Mouse (Mus musculus) MN1 (cell line): ENCODE results near the gene 2010300C02Rik.

Experiments
- DNase-seq: peaks from one replicate; pipeline ENCODE4 v3.0.0-alpha.2; 2016; ENCODE audit warnings: low spot score

2010300C02Rik gene

GRCm38 (mm10) chr1:37667386-37667785 is 52.5 kb downstream of the 2010300C02Rik start:
- DNase-seq = no peak

- no peak for DNase-seq
These were observed 53.3 kb downstream of the 2010300C02Rik start for GRCm38 (mm10) chr1:37666587-37666986.

- DNase-seq = no peak
These were observed 54.2 kb downstream of the 2010300C02Rik start for GRCm38 (mm10) chr1:37665539-37666323.

GRCm38 (mm10) chr1:37664496-37664895 is 55.4 kb downstream of the 2010300C02Rik start:
- no peak for DNase-seq

DNA sequence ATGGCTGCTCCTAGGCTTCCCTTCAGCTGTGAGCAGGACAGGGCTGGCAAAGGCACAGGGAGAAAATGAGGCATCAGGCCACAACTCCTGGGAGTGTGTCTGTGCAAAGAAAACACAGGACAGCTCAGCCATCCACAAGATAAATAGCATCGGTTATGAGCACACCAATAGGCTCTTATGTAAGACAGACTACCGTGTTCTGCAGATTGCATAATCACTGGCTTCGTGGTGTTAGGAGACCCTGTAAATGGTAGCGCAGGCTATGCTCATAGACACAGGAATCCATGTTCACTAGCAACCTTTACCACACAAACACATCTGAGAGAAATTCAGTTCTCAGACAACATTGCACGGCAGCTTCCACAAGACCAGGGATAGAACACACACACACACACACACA is 56.3 kb downstream of the 2010300C02Rik start:
- no peak for DNase-seq

DNA sequence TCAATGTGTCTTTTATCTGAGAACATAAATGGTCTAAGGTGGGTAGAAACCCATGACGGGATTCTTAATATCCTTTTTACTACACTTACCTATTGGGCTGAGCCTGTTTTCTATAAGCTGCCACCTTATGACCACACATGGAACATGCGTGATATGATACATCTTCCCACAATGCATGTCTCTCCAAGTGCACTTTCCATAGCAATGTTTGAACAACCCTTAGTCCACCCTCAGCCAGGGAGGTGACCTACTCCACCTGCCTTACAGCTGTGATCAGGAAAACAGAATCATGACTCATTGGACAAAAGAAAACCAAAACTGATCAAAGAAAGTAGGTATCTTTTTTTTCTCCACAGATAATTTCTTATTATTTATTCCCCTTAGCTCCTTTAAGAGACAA is 63.9 kb downstream of the 2010300C02Rik start:
- DNase-seq = no peak

- DNase-seq = no peak
These were observed 65.9 kb downstream of the 2010300C02Rik start for GRCm38 (mm10) chr1:37653992-37654391.

GRCm38 (mm10) chr1:37647066-37647465 is 72.8 kb downstream of the 2010300C02Rik start:
- no peak for DNase-seq

DNA sequence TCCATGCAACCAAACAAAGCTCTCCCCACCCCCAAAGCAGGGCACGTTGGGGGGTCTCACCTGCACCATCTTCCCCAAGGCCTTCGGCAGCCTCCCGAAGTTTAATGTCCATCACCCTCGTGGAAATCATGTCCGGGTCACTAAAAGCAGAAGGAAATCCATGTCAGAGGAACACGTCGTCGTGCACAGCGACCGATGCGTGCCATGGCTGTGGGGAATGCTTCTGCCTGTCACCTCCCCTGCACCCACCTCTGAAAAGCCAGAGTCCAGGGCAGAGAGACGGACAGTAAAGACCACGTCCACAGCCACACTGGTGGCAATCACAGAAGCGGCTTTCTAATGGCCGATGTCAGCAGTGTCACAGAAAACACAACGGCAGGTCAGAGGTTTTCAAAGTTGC is 75.4 kb downstream of the 2010300C02Rik start:
- DNase-seq = no peak

- DNase-seq = no peak
These were observed 76.0 kb downstream of the 2010300C02Rik start for GRCm38 (mm10) chr1:37643794-37644365.

GRCm38 (mm10) chr1:37641361-37641760 is 78.5 kb downstream of the 2010300C02Rik start:
- no peak for DNase-seq

GRCm38 (mm10) chr1:37639101-37639500 is 80.8 kb downstream of the 2010300C02Rik start:
- peak; percentile 76 for DNase-seq

GRCm38 (mm10) chr1:37638560-37638959 is 81.3 kb downstream of the 2010300C02Rik start:
- DNase-seq = no peak

- no peak for DNase-seq
These were observed 82.3 kb downstream of the 2010300C02Rik start for GRCm38 (mm10) chr1:37637571-37637970.

GRCm38 (mm10) chr1:37636824-37637223 is 83.1 kb downstream of the 2010300C02Rik start:
- no peak for DNase-seq

- no peak for DNase-seq
These were observed 83.7 kb downstream of the 2010300C02Rik start for GRCm38 (mm10) chr1:37636169-37636568.

- DNase-seq = no peak
These were observed 84.2 kb downstream of the 2010300C02Rik start for GRCm38 (mm10) chr1:37635716-37636115.

DNA sequence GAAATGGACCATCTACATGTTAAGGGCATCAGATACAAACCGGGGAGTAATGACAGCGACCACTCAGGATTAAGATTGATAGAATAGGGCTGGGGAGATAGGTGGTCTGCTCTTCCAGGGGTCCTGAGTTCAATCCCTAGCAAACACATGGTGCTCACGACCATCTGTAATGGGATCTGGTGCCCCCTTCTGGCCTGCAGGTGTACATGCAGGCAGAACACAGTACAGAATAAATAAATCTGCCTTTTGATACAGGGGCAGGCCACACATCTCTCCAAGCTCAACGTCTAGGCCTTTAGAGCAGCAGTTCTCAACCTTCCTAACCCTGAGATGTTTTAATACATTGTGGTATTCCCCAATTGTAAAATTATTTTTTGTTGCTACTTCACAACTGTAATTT is 85.2 kb downstream of the 2010300C02Rik start:
- peak; percentile 43 for DNase-seq

GRCm38 (mm10) chr1:37633516-37633915 is 86.4 kb downstream of the 2010300C02Rik start:
- DNase-seq = no peak

GRCm38 (mm10) chr1:37632425-37632824 is 87.5 kb downstream of the 2010300C02Rik start:
- no peak for DNase-seq

DNA sequence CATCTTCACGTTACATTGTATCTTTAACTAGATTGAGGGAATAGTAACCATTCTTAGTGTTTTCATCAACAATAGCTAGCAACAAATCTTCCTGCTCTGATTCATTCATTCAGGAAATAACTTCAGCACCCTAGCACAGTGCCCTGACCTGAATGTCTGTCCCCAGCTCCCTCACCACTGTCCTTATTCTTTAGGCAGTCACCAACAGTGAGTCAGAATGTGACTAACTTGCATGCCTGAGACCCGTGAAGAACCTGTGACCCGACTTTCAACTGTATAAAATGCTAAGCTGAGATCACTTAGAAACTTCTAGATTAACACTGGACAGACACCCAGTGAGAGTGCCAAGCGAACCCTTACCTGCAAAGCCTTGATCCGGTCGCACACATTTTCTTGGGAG is 88.4 kb downstream of the 2010300C02Rik start:
- no peak for DNase-seq

- no peak for DNase-seq
These were observed 89.3 kb downstream of the 2010300C02Rik start for GRCm38 (mm10) chr1:37630412-37631210.

DNA sequence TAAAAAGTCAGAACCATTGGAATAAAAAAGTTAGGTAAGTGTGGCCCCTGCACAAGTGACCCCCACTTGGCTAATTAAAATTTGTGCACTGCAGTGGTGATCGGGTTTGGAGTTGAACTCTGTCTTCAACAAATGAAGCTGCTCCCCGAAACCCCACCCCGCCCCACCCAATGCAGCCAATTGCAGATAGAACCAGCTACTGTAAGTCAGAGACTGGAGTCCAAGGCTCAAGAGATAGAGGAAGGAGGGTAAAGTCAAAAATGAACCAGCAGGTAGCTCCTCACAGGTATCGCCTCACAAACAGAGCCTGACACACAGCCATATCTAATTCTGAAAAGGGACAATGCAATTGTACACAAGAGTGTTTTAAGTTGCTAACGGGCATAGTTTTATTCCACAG is 90.0 kb downstream of the 2010300C02Rik start:
- no peak for DNase-seq
